Mouse (Mus musculus) gastrocnemius, adult 2 months (tissue): ENCODE results near the gene Slc25a48. TPM values are rescaled to one million over a fixed set of nuclear protein-coding genes. Genes with fewer than 3 reads are reported as not detected.
A peak's percentile ranks its signal among the peaks of the same experiment; 100 is the strongest.

ENCODE experiments used
- DNase-seq: peaks from one replicate; pipeline ENCODE4 v3.0.0; 2022
- H3K27ac ChIP-seq: fragments of 200-600 bp; 2 replicates; pipeline ENCODE4 v1.8.1; 2022; ENCODE audit warnings: mild to moderate bottlenecking
- H3K4me3 ChIP-seq: fragments of 200-600 bp; 2 replicates; pipeline ENCODE4 v1.8.1; 2022; ENCODE audit warnings: mild to moderate bottlenecking, moderate library complexity
- CTCF ChIP-seq: fragments of 200-600 bp; IDR thresholded peaks from 2 replicates; pipeline ENCODE4 v1.8.1; 2022; ENCODE audit warnings: antibody characterized with exemption, mild to moderate bottlenecking, moderate library complexity
- intact Hi-C: fragments of 180-260 bp; cut with DNase I; formaldehyde crosslinking; loops from one replicate; pipeline ENCODE4 v1.15.1; 2025
- total RNA-seq, 2 experiments: library from RNA; stranded (reverse); gene quantifications; 2 replicates each; pipeline ENCODE4 v1.2.3; 2021

The Slc25a48 gene
- total RNA-seq, 2 experiments from 2014 or later, result not detected

DNA sequence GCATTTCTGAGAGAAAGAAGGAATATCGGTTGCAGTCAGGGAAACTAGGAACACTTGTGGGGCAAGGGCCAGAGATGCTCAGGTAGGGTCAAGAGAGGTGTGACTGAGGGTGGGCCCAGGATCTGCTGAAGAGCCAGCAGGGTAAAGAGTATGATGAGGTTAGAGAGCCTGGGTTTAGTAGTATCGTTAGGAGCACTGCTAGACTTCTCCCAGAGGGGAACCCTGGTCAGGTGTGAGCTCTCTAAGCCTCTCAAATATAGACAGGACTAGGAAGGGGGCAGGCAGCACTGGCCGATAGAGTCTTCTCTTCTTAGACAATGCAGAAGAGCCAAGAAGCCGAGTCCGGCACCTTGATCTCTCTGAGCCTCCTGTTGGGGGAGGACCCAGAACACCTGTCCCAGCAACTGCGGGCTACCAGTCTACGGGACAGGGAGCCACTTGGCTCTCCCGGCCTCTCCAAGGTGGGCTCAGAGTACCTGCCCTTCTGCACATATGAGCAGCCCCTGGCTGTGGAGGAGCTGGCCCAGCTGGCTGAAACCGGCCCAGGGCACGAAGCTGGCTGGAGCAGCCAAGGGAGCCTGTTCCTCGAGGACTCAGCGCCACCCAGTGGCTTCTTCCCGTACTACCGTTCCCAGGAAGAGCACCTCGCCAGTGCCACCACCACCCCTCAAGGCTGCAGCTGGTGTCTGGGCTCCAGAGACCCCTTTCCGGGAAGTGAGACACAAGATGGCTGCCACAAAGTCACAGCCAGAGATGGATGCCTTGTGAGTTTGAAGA lies 9.2 kb upstream of the Slc25a48 start:
- H3K27ac ChIP-seq, result no peak overlapping the region
- peak; percentile 81 for TF ChIP-seq CTCF
- H3K4me3 ChIP-seq, result no peak overlapping the region
- intact Hi-C loops, result loop anchor here (2.0 to 5.0 kb wide), 2 partner anchors 150 to 232 kb away; no protein-coding TSS in a partner anchor
- DNase-seq, result peak; percentile 82

DNA sequence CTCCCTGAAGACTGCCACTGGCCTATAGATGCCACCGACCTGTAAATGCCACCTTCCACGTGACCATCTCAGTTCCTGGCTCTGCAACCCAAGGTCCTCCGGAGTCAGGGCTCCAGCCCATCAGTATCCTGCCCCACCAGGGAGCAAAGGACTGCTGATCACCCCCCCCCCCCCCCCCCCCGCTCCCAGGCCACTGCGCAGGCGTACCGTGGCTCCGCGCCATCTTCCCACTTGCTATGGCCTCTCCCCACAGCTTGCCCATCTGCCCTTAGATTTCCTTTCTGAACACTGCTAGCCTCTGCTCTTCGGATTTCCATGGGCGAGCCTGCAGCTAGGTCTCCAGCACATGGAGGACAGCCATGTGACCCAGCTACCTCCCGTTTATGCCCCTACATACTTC lies 5.7 kb upstream of the Slc25a48 start:
- intact Hi-C loops, result loop anchor here (10.0 kb wide), 1 partner anchor 268 kb away; no protein-coding TSS in a partner anchor
- Histone ChIP-seq H3K27ac (no peak overlapping the region), H3K4me3 (no peak overlapping the region)
- DNase-seq, result no peak
- TF ChIP-seq CTCF, result no peak

DNA sequence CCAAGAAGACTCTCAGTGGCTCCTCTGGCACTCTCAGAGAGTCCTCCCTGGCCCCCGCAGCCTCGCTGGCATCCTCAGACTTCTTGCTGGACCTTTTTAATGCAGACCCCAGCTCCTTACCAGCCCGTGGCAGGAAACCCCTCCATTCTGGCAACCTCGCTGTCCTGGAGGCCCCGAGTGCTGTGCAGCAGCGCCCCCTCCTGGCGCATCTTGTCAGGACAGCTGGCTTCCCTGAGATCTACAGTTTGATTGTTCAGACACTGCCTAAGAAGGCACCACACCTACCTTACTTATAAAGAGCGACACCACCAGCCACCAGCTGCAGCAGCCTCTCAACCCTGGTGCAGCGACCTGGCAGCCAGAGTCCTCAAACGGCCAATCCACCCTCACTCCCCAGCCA lies 4.7 kb upstream of the Slc25a48 start:
- Histone ChIP-seq H3K27ac (no peak overlapping the region), H3K4me3 (no peak overlapping the region)
- intact Hi-C loops, result loop anchor here (10.0 kb wide), 1 partner anchor 269 kb away; no protein-coding TSS in a partner anchor
- DNase-seq, result peak; percentile 53
- TF ChIP-seq CTCF, result peak; percentile 69

DNA sequence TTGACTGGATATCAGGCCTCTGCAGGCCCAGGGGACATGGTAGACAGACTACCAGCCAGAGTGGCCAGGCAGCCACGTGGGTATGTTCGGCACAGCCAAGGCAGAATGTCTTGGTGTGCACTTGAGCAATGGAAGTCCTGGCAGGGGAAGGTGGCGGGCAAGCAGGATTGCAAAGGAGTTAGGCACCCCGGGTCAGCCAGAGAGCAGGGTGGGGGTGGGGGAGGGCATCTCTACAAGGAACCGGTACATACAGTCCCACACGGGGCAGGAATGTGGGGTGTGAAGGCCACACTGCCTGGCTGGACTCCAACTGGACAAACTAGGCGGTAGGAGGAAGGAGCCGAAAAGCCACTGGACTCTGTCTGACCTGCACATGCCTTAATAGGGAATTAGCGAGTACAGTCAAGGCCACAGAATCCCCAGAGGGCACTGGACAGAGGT lies 3.8 kb upstream of the Slc25a48 start:
- H3K4me3 ChIP-seq, result no peak overlapping the region
- peak; percentile 31 for DNase-seq
- intact Hi-C loops, result loop anchor here (10.0 kb wide), 1 partner anchor 270 kb away; no protein-coding TSS in a partner anchor
- TF ChIP-seq CTCF, result no peak
- H3K27ac ChIP-seq, result no peak overlapping the region

DNA sequence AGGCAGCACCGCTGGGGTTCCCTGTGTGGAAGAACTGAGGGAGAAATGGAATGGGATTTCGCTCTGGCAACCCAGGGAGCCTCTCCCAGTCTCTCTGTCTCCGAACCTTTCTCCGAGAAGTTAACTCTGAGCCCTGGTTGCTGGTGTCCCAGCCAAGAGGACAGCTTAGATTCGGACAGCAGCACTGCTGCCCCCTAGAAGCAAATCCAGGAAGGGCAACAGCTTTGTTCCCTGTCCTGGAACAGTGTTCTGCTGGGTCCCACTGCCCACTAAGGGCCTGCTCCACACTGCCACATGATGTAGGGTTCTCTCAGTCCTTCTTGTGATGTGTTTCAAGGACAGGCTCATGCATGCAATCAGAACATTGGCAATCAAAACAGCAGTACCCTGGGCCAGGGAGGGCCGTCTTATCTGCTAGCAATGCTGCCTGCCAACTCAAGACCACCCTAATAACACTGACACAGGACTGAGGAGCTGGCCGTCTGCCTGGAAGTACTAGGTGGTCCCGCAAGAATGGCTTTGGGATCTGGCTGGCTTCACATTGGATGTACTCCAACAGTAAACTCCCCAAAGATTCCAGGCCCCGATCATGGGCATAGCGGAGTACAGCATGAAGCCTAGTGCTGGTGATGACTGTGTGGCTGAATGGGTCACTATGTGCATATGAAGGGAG lies 2.4 kb upstream of the Slc25a48 start:
- Histone ChIP-seq H3K4me3 (no peak overlapping the region), H3K27ac (no peak overlapping the region)
- no peak for DNase-seq
- intact Hi-C loops, result loop anchor here (10.0 kb wide), 1 partner anchor 271 kb away; no protein-coding TSS in a partner anchor
- no peak for TF ChIP-seq CTCF

DNA sequence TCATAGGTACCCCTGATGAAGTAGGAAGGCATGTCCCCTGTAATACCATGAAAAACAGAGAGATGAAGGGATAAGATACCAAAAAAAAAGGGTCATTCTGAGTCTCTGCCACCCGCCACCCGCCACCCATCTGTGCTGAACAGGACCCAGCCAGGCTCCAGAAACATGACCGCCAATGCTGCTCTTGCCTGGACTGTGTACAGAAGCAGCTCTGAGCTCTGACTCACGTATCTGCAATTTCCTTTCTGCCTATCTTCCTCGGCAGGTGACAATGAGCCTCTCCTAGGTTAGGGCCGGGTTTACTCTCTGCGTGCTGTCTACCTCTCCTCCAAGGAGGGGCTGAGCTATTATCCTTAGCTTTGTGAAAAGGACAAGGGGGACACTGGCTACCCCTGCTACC lies 5.3 kb downstream of the Slc25a48 start:
- no peak for DNase-seq
- intact Hi-C loops, result no loop called here
- Histone ChIP-seq H3K4me3 (no peak overlapping the region), H3K27ac (no peak overlapping the region)
- no peak for TF ChIP-seq CTCF

DNA sequence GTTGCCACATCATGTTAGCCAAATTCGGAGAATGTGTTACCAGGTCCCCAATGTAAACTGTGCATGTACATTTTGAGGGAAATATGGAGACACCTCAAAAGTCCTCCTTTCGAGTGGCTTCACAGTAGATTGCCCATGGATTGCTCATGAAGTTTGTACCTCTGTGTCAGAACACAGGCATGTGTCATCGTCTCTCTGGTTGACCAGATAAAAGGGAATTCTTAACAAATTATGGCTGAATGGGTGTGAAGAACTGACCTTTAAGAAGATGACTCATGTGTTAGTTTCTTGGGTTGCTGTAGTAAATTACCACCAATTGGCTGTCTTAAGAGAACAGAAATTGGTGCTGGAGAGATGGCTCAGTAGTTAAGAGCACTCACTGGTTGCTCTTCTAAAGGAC lies 6.0 kb downstream of the Slc25a48 start:
- intact Hi-C loops, result no loop called here

DNA sequence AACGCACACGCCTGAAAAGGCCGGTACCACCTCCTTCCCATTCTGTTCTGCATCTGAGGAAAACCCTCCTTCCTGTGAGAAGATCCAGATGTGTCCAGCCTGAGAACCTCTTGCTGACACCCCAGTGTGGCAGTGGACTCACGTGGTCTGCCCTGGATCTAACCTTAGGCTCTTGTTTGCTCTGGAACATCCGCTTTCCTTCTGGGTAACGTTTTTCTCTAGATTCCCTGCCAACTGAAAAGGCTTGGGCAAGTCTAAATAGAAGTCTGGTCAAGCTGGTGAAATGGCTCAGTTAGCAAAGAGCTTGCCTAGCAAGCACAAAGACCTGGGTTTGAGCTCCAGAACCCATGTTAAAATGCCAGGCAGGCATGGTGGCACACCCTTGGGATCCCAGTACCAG lies 6.8 kb downstream of the Slc25a48 start:
- intact Hi-C loops, result no loop called here
- TF ChIP-seq CTCF, result no peak
- DNase-seq, result no peak
- Histone ChIP-seq H3K4me3 (no peak overlapping the region), H3K27ac (no peak overlapping the region)

More for the DNA sequence above, 6.0 kb downstream of the Slc25a48 start:
- H3K27ac ChIP-seq, result no peak overlapping the region
- DNase-seq, result no peak
- TF ChIP-seq CTCF, result no peak
- no peak overlapping the region for H3K4me3 ChIP-seq

DNA sequence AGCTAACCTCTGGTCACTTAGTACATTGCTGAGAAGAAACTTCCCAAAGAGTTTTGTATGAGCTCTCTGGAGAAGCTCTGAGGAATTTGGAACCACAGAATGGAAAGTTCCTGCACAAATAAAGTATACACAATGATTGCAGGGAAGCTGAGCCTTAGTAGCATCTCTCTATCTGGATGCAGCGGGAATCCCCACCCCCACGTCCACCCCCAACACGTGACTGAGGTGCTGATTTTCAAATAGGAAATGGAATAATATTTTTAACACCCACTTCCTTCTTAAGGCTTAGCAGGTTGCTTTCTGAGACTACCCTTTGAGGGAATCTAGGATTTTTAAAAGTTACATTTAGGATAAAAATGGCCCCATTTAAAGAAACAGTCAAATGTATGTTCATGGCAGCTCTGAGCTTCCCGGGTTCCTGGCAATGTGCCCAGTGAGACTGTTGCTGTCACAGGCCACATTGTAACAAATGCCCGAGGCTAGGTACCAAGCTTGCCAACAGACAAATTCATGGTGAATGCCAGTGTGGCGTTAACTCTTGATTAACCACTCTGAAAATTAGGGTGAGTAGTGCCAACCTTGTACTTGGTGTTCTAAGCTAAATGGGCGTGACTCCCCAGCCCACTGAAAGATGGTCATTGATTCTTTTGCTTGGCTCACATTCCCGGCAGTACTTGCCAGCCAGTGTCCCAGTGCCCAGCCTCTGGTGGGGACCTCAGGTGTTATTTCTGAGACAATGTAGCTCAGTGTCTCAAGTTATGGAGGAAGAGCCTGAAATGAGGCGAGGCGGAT lies 11.3 kb downstream of the Slc25a48 start:
- H3K4me3 ChIP-seq, result no peak overlapping the region
- no peak overlapping the region for H3K27ac ChIP-seq
- TF ChIP-seq CTCF, result no peak
- DNase-seq, result no peak
- intact Hi-C loops, result no loop called here

DNA sequence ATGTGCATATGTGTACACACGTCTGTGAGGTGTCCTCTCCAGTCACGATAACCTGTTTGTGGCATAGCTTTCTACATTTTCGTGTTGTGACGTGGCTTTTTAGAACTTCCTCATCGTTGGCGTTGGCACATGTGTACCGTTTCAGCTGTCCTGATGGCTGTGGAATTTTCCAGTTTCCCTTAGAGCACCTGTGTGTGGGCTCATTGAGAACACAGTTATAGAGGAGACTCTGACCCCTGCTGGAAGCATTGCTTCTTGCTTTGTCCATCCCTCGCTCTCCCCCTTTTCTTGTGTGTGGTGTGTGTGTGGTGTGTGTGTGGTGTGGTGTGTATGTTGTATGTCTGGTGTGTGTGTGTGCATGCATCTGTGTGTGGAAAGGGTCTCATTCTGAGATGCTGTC lies 11.9 kb downstream of the Slc25a48 start:
- Histone ChIP-seq H3K4me3 (no peak overlapping the region), H3K27ac (no peak overlapping the region)
- no peak for DNase-seq
- TF ChIP-seq CTCF, result no peak
- intact Hi-C loops, result no loop called here

DNA sequence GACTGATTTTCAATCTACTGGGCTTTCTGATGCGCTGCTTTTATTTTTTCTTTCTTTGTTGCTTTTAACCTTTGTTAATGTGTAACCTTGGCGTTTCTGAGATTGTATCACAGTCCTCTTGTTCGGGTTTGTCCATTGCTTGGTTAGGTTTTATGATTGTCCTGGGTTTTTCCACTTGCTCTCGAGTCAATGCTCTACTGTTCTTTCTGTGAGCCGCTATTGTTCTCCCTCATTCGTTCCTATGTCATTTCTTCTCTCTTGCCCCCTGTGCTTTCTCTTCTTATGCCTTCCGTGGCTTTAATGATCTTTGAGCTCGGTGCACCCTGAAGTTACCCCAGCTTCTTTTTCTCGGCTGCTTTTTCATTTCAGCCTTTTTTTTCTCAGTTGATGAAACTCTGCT lies 19.8 kb downstream of the Slc25a48 start:
- no peak overlapping the region for H3K4me3 ChIP-seq
- intact Hi-C loops, result no loop called here
- H3K27ac ChIP-seq, result no peak overlapping the region
- DNase-seq, result no peak
- TF ChIP-seq CTCF, result no peak

DNA sequence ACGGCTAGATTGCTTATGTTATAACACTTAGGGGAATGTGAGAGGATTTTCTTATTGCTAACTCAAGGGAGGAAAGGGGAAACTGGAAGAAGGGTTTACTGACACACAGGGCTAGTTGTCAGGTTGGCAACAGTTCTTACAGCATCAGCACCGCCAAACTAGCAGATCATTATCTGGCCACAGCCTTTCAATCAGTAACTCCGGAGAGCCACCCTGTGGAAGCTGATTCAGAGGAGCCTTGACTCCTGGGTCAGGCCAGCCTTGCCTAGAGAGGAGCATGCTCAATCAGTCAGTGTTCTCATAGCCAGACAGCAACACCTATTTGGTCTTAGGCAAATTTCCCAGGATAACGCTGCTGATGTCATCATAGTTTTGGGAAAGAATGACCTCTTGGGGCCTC lies 23.3 kb downstream of the Slc25a48 start:
- intact Hi-C loops, result no loop called here
- H3K27ac ChIP-seq, result no peak overlapping the region
- no peak for TF ChIP-seq CTCF
- H3K4me3 ChIP-seq, result no peak overlapping the region
- no peak for DNase-seq

DNA sequence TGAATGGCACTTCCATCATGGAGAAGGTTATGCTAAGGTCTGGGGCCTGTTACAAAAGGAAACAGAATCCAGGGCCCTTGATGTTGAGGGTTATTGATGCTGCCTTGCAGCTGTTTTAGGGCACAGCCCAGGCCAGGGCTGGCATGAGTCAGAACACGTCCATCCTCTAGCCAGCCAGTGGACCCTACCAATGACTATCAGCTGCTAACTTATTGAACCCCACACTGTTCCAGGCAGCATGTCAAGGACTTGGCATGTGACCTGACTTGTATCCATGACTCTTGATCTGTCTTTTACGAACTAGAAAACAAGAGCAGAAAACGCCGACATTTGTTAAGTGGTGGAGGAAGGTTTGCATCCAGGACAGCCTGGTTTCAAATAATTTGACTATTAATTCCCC lies 24.6 kb downstream of the Slc25a48 start:
- TF ChIP-seq CTCF, result no peak
- intact Hi-C loops, result no loop called here
- no peak overlapping the region for H3K27ac ChIP-seq
- no peak for DNase-seq
- no peak overlapping the region for H3K4me3 ChIP-seq
